Mouse (Mus musculus): ENCODE measurements around the gene Ndufc2.
A peak's percentile ranks its signal among the peaks of the same experiment; 100 is the strongest.

Gene Ndufc2

DNA sequence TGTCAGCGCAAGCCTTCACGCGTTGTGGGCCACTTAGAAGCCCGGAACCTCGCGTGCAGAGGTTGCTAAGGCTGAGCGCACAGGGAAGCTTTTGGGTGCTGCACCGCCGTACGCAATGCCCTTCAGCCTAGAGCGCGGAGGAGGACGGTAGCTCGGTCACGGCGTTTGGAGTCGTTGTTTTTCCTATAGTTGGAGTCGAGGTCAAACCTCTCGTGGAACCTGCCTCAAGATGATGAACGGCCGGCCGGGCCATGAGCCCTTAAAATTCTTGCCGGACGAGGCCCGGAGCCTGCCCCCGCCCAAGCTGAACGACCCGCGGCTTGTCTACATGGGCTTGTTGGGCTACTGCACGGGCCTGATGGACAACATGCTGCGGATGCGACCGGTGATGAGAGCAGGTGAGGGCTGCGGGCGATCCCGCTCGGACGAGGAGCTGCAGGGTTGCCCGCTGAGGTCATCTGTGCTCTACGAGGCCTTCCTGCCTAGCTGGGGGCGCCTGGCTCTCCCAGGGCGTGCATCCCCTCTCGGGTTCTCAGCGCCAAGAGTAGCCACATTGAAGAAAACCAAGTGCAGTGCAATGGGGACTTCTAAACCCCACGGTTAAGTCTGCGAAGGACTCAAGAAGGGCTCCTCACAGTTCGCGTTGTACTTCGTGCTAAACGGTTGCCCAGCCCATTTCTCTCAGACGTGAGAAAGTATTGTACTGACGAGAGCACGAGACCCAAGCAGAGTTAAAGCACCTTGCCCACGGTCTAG is at the start of gene Ndufc2:
Ndufc2 (plus strand) TSS at position 44 of the 756 bp plus-strand sequence.
- DNase-seq (ENCODE audit: low spot score in 2 of 2): peak in 1 of 2 experiments; percentile 73

DNA sequence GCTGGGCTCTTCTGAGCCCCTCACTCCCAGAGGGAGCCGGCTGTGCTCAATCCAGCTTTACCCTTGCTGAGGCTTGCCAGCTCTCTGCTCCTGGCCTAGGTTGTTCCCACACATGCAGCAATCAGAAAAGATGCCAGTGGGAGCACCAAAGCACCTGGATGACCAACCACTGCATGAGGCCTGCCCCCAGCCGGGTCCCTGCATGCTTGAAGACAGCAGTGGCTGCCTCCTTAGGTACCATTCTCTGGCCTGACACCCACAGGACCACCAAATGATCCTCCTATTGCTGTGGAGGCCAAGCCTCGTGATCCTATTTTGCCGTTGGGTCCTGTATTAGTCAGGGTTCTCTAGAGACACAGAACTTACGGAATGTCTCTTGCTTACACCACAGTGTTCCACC is 48.9 kb upstream of the Ndufc2 start:
- DNase-seq (ENCODE audit: low spot score in 2 of 2): no peak

DNA sequence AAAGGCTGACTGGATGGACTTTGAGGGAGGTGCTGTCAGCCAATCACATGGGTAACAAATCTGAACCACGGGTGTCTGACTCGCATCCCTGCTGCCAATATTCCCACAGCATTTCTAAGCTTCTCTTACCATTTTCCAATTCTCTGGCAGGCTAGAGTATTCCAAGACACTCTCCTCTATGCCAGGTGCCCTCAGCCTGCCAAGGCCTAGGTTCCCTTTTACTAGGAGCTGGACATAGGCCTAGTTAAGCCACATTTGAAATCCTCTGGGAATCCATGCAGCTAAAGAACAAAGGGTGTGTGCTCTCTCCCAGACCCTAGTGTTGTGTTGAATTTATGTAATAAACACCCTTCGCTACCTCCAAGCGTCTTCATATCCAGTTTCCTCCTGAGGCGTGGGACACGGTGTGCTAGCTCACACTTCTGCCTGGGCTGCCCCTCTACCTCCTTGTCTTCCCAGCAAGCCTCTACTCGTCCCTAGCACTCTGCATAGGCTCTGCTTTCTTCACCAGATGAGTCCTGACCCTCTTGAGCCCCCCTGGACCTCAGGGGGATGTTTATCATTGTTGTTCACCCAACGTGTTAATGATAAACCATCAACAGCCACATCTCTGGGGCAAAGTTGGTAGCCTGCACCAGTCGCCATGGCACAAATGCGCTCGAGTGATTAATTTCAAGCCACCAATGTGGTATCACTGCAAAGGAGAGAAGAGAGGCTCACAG is 47.9 kb upstream of the Ndufc2 start:
- DNase-seq (ENCODE audit: low spot score in 2 of 2): no peak

DNA sequence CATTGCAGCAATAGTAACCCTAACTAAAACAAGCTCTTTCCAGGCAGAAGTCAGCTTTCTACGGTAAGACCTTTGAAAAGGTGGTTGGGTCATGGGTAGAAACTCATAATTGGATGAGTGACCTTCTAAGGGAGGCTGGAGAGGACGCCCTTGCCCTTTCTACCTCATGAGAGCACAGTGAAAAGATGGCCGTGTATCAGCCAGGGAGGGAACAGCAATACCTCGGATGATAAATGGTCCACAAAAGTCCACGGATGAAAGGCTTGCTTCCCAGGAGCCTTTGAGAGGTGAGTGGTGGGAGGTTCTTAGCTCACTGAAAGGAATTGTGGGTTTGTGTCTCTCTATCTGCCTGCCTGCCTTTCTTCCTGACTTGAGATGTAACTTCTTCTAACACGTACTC is 46.4 kb upstream of the Ndufc2 start:
- DNase-seq (ENCODE audit: low spot score in 2 of 2): no peak

DNA sequence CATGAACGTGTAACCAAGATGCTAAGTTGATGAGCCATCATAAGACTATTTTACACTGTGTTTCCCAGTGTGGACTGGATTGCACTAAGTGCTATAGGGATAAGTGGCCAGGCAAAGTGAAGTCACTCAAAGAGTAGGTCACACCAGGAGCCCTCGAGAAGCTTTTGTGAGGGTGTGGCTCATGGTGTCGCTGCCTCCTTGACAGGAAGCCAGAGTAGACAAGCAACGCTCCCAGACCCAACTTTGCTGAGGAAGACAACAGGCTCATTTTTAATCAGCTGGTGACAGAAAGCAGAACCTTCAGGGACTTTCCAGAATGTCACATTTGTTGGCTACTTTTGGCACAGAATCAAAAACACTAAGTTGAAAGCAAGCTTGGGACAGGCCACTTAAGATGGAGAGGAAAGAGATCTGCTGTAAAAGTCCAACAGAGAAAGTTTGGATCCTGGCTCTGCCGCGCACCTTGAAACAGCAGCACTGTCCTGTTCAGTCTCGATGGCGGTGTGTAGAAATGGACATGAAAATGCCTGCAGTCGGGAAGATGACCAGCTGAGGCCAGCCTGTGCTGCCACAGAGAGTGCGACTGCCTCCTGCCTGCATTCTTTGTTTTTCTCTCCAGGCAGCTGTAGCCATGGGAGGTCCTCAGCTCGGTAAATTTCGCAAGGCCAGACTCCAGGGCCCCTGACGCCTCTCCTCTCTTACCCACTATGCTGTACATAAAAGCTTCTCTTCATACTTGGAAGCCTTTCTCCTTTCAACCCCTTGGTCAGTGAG is 44.5 kb upstream of the Ndufc2 start:
- no peak for DNase-seq (ENCODE audit: low spot score in 2 of 2)

DNA sequence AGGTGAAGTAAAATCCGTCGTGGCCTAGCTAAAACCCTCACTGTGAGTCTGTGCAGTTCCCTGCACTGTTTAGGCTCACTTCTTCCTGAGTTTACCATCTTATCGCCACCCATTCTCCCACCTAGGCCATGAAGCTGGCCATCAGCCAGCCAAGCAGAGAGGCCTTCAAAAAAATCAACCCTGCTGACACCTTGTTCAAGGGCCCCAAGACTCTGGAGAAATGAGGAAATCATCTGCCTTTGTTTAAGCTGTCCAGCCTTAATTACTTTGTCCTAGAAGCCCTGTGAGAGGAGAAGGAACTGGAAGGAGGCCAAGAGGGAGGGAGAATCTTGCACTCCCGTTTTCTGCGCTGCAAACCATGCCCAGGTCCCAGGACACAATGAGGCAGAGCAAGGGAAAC is 43.5 kb upstream of the Ndufc2 start:
- DNase-seq (ENCODE audit: low spot score in 2 of 2): no peak

DNA sequence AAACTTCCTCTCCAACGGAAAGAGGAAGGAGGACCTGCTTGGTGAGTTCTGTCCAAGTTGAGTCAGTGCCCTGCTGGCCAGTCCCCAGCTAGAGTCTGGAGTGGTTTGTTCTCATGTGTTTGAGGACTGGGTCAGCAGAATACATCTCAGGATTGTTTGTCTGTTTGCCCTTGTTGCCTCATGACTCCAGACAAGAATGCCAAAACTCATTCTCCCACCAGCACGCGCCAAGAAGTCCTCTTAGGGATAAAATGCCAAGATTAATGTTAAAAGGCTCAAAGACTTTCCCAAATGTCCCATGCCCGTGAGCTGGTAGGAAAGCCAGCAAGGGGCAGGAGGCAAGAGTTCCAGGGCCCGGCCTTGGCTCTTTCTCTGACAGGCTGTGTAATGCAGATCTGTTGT is 42.9 kb upstream of the Ndufc2 start:
- DNase-seq (ENCODE audit: low spot score in 2 of 2): no peak

DNA sequence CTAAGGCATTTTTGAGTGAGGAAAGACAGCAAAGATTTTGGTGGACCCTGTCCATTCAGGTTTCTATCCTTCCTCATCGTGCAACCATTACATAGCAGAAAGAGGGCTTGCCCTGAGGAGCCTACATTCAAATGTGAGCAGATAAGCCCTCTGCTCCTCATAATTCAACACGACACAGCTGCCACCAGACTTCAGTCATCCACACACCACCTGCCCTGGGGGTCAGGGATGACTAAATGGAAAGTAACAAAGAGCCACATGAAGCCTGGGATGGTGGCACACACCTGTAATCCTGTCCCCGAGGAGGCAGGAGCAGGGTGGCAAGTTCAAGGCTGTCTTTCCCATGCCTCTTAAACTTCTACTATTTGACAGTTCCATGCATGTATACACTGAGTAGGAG is 42.0 kb upstream of the Ndufc2 start:
- DNase-seq (ENCODE audit: low spot score in 2 of 2): no peak

DNA sequence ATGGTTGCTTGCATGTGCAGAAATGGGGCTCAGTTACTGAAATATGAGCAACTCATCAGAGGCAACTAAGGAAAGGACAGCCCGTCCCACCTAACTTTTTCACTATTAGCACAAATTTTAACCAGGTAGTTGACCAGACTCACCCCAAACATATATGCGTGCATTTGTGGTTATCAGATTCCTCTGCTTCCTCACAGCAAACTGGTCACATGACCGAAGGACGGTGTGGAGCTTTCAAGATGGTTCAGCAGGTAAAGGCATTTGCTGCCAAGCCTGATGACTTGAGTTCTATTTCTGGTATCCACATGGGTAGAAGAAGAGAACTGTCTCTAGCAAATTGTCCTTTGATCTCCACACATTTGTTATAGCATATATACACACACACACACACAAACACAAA is 41.5 kb upstream of the Ndufc2 start:
- no peak for DNase-seq (ENCODE audit: low spot score in 2 of 2)

DNA sequence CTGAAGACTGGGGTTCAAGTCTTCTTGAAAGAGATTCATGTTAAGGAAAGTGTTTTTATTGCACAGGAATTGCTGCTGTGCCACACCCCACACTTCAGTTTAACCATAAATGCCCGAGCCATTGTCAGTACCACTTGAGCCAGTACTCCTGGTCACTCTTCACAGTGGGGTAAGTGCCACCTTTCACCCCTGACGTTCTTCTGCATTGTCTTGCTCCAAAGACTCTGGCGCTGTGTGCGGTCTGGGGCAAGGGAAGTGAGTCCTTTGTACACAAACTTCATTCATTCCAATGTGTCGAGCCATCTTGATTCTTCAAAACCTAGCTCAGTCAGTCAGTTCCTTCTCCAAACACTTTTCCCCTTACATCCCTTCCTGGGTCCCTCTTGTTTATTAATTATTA is 39.6 kb upstream of the Ndufc2 start:
- no peak for DNase-seq (ENCODE audit: low spot score in 2 of 2)

DNA sequence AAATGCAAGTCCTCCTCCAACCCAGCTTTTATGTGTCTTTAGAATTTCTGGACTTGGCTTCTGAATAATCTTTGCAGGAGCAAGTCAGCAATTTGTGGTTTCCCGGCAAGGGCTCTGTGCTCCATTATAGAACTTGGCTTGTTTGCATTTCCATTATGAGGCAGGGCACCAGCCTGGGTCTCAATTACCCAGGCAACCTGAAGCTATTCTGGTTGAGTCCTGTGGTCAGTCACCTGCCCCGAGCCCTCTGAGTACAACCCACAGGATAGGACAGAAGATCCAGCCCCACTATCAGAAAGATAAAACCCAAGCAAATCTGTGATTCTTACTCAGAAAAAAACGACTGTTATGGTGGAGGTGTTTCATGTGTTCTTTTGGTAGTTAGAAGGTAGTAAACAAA is 38.8 kb upstream of the Ndufc2 start:
- no peak for DNase-seq (ENCODE audit: low spot score in 2 of 2)

DNA sequence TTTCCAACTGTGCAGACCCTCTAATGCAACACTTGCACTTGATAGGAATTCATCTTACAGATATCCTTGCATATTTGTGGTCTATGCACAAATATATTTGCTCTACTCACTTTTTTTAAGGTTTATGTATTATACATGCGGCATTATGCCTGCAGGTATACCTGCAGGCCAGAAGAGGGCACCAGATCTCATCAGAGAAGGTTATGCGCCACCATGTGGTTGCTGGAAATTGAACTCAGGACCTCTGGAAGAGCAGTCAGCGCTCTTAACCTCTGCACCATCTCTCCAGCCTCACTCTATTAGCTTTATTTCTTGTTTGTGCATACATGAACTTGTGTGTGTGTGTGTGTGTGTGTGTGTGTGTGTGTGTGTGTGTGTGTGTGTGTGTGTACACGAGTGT is 38.3 kb upstream of the Ndufc2 start:
- no peak for DNase-seq (ENCODE audit: low spot score in 2 of 2)

DNA sequence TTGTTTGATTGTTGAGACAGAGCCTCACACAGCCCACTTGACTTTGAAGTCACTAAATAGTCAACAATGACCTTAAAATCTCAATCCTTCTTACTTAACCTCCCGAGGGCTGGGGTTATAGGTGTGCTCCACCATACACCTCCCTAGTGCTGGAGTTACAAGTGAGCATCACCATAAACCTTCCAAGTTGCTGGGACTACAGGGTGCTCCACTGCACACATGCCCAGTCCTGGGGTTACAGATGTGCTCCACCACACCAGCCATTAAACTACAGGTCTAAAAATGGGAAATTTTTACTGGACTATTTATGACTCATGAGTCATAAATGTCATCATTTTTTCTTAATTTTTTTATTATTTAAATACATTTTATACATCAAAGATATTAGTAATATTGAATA is 33.9 kb upstream of the Ndufc2 start:
- no peak for DNase-seq (ENCODE audit: low spot score in 2 of 2)

DNA sequence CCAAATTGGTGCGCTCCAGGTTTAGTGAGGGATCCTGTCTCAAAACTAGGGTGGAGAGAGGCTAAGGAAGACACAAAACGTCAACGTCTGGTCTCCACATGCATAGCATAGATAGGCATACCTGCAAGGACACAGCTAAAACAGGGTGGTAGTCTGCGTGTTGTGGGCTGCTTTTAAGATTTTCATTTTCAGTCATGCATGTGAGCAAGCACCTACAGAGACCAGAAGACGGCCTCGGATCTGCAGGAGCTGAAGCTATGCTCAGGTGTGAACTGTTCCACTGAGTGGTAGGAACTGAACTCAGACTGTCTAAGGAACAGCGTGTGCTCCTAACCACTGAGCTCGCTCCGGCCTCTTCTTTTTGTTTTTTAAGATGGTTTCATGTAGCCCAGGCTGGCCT is 24.7 kb upstream of the Ndufc2 start:
- DNase-seq (ENCODE audit: low spot score in 2 of 2): no peak

DNA sequence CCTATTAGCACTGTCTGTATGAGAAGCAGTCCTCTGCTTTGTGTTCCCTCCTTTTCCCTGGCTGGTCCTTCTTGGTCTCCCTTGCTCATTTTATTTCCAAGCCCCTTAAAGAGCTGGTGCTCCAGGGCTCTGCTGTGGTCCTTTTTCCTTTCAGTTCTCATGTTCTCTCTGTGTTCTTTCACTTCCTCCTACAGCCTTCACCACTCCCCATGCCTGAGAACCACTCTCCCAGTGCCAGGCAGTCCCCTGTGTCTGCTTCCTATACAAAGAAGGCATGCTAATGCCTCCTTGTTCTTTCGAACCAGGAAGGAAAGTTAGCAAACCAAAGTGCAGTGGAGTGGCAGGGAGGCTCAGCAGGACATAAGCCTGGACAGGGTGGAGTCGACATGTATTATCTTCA is 23.9 kb upstream of the Ndufc2 start:
- no peak for DNase-seq (ENCODE audit: low spot score in 2 of 2)

DNA sequence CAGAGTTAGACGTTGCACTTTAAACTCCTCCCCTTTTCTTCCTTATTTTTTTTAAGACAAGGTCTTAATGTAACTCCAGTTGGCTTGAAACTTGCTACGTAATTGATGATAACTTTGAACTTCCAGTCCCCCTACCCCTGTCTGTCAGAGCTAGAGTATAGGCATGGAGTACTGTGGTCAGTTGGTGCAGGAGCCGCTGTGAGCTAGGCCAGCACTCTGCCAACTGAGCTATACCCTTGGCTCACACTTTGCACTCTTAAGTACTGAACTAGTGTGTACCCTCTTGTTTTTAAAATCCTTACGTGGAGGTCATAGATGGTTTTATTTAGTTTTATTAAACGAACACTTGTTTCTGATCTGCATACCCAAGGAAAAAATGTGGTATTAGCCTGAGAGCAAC is 20.5 kb upstream of the Ndufc2 start:
- no peak for DNase-seq (ENCODE audit: low spot score in 2 of 2)

DNA sequence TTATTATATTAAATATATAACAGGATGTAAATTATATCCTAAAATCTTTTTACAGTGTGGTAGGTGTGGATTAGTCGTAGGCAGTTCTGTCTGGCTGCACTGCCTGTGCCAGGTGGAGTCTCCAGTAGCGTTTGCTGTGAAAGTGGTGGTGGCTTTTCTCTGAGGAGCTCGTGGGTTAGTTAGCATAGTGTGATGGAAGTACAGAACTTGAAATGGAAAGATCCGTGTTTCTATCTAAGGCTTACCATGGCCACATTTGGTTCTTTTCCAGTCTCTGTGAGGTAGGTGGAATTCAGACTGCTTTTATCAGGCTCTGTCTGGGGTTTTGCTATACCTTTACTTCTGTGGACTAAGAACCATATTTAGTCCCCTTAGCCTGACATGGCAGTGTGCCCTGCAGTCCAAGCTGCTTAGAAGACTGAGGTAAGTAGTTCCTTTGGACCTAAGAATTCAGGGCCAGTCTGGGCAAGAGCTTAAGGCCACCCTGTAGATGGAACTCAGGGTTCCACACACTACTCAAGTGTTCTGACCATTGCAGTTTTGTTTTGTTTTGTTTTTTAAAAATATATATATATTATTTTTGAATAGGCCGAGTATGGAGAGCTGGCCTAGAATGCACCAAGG is 19.2 kb upstream of the Ndufc2 start:
- no peak for DNase-seq (ENCODE audit: low spot score in 2 of 2)

DNA sequence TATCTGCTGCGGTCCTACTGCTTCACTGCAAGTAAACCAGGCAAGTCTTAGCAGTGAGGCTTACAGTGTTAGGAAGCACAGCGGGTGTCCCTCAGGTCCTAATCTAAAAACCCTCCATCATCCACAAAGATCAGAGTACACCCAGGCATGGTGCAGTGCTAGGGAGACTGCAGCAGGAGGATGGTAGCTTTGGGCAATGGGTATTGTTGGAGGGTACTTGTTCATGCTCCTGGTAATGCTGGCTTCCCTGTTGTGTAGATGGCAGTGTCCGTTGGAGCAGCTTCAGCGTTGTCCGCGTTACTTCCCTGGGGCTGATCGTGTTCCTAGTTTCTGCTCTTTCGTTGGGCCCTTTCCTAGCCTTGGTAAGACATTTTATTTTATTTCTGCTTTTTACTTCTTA is 17.1 kb upstream of the Ndufc2 start:
- no peak for DNase-seq (ENCODE audit: low spot score in 2 of 2)

DNA sequence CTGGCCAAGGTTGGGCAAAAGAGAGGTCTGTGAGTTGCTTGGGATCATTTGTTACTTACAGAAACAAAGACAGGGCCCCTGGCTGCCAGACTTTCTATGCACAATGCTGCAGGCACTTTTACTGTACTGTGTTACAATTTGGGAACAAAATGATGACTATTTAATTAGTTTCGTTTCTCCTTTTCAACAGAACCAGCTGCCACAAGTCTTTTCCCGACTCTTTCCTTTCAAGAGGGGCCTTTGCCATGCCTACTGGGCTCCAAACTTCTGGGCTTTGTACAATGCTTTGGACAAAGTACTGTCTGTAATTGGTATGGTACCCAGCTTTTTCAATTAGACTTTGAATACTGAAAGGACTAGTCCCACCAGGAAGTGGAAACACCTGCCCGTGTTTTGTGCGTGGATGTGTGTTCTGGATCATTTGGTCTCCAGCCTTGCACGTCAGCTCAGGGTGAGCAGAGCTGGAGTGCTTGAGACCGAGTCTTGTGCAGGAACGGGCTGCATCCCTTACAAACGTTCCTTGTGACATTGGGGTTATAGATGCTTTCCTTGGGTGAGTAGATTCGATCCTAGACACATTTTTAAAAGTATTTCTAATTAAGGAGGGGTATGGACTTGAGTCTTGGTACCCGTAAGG is 16.2 kb upstream of the Ndufc2 start:
- DNase-seq (ENCODE audit: low spot score in 2 of 2): no peak

DNA sequence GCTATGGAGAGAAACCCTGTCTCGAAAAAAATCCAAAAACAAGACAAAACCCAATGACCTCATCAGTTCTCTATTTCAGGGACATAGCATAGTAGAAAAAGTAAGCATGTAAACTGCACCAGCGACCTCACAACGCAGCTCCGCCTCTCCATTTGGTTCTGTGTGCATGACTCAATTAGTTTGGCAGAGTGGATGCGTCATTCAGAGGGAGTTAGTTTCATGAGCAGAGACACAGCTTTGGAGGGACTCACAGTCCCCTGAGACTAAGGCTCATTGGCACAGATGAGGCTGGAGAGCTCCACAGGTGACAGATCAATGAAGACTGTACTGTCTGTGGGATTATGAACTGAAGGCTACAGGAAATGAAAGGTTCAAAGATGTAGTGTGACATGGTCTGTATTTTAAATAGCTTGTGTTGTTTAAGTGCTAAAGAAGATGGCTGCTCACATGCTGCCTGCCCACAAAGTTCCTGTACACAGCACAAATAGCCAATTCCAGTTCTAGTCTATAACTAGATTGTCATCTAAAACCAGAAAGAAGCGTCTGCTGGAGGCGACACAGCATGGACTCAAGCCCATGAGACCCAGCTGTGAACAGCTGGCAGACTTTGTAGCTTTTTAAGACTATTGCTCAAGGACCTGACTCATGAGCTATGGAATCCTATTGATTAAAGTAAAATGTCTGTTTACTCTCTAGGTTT is 13.5 kb upstream of the Ndufc2 start:
- DNase-seq (ENCODE audit: low spot score in 2 of 2): peak in 1 of 2 experiments; percentile 34

DNA sequence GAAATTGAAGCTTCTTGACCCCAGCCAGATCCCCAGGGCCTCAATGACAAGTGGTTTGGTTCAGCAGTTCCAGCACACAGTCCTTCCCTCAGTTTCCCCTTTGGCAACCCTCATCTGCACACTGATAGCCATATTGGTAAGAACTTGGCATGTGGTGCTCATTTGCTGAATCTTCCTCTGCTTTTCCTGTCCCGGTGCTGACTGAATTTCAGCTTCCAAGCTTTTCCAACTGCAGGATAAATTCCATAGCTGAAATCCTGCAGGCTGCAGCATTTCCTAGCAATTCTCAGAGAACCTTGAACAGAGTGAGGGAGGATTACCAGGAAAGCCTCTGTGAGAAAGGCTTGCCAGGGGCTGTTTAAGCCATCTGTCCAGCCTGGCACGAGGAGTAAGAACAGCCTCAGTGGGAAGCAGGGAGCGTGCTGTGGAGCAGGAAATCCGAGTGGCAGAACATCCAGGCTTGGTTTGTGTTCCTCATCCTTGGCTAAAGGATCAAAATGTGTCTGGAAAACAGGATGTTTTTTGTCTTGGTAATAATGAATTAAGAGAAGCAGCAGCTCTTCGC is 12.9 kb upstream of the Ndufc2 start:
- peak; percentile 58 to 88 for DNase-seq (ENCODE audit: low spot score in 2 of 2)

Data from left cerebral cortex, adult 9 months (tissue).